Mouse (Mus musculus) MEL (cell line): ENCODE measurements around the gene Lcn12. TPM values are rescaled to one million over a fixed set of nuclear protein-coding genes. Genes with fewer than 3 reads are reported as not detected.

ENCODE experiments used
- DNase-seq: peaks from one replicate; pipeline ENCODE4 v3.0.0; 2011; ENCODE audit warnings: low read depth, low spot score
- H3K27ac ChIP-seq: 2 replicates; pipeline ENCODE4 v1.5.1; 2012; ENCODE audit warnings: low read depth, mild to moderate bottlenecking, control low read depth, low read length, moderate library complexity; ENCODE audit not compliant: control insufficient read depth
- H3K27me3 ChIP-seq, 2 experiments: fragments of 150-350 bp in 1 of 2; sonication (generic) in 1 of 2; 2 replicates each; pipeline ENCODE4 v1.6.1; 2012; ENCODE audit warnings: low read length in 2 of 2, mild to moderate bottlenecking in 2 of 2, improper control_type of control experiment in 1 of 2, moderate library complexity in 1 of 2; ENCODE audit not compliant: insufficient read depth in 2 of 2, control insufficient read depth in 1 of 2
- H3K36me3 ChIP-seq, 2 experiments: 2 replicates each; pipeline ENCODE4 v1.6.1; 2012 to 2014; ENCODE audit warnings: low read length in 2 of 2, improper control_type of control experiment in 1 of 2, inconsistent platforms in 1 of 2, mild to moderate bottlenecking in 1 of 2; ENCODE audit not compliant: insufficient read depth in 2 of 2, control insufficient read depth in 1 of 2
- H3K4me1 ChIP-seq, 2 experiments: fragments of 150-350 bp in 1 of 2; sonication (generic) in 1 of 2; 2 replicates each; pipeline ENCODE4 v1.6.1; 2012; ENCODE audit warnings: low read length in 2 of 2, improper control_type of control experiment in 1 of 2, mild to moderate bottlenecking in 1 of 2; ENCODE audit not compliant: insufficient read depth in 2 of 2, control insufficient read depth in 1 of 2
- H3K4me3 ChIP-seq, 2 experiments: fragments of 150-350 bp in 1 of 2; sonication (generic) in 1 of 2; 2 replicates each; pipeline ENCODE4 v1.5.1; 2012; ENCODE audit warnings: low read depth in 2 of 2, low read length in 2 of 2, mild to moderate bottlenecking in 2 of 2, moderate library complexity in 2 of 2, control low read depth in 1 of 2, improper control_type of control experiment in 1 of 2; ENCODE audit not compliant: control insufficient read depth in 1 of 2, insufficient read depth in 1 of 2
- H3K79me2 ChIP-seq: 2 replicates; pipeline ENCODE4 v1.6.1; 2012; ENCODE audit warnings: mild to moderate bottlenecking, low read length, moderate library complexity; ENCODE audit not compliant: control insufficient read depth, poor library complexity, insufficient read depth
- H3K9ac ChIP-seq: 2 replicates; pipeline ENCODE4 v1.6.1; 2012; ENCODE audit warnings: low read depth, mild to moderate bottlenecking, control low read depth, low read length, moderate library complexity; ENCODE audit not compliant: control insufficient read depth, poor library complexity, severe bottlenecking
- H3K9me3 ChIP-seq: fragments of 150-350 bp; sonication (generic); replicated peaks from 2 replicates; pipeline ENCODE4 v1.6.1; 2012; ENCODE audit warnings: mild to moderate bottlenecking, low read length, improper control_type of control experiment, moderate library complexity; ENCODE audit not compliant: insufficient read depth
- CHD1 ChIP-seq: IDR thresholded peaks from 2 replicates; pipeline ENCODE4 v1.6.1; 2012; ENCODE audit warnings: low read depth, mild to moderate bottlenecking, inconsistent platforms, low read length, improper control_type of control experiment
- ELF1 ChIP-seq: IDR thresholded peaks from 2 replicates; pipeline ENCODE4 v1.6.1; 2014; ENCODE audit warnings: low read depth, mild to moderate bottlenecking, inconsistent platforms, low read length, improper control_type of control experiment, moderate library complexity
- ETS1 ChIP-seq: IDR thresholded peaks from 2 replicates; pipeline ENCODE4 v1.6.1; 2012; ENCODE audit warnings: low read depth, mild to moderate bottlenecking, inconsistent platforms, low read length, improper control_type of control experiment, moderate library complexity
- GABPA ChIP-seq: IDR thresholded peaks from 2 replicates; pipeline ENCODE4 v1.6.1; 2012; ENCODE audit warnings: low read depth, mild to moderate bottlenecking, inconsistent platforms, low read length, improper control_type of control experiment, moderate library complexity
- KAT2A ChIP-seq: conservative IDR thresholded peaks from 2 replicates; pipeline ENCODE4 v1.6.1; 2012; ENCODE audit warnings: low read depth, low read length, improper control_type of control experiment, inconsistent platforms
- MAX ChIP-seq: IDR thresholded peaks from 2 replicates; pipeline ENCODE4 v1.6.1; 2011; ENCODE audit warnings: low read length, improper control_type of control experiment
- MAZ ChIP-seq: IDR thresholded peaks from 2 replicates; pipeline ENCODE4 v1.6.1; 2012; ENCODE audit warnings: low read depth, mild to moderate bottlenecking, inconsistent platforms, low read length, improper control_type of control experiment
- MXI1 ChIP-seq: IDR thresholded peaks from 2 replicates; pipeline ENCODE4 v1.6.1; 2011; ENCODE audit warnings: mild to moderate bottlenecking, low read depth, low read length, improper control_type of control experiment
- MYB ChIP-seq: IDR thresholded peaks from 2 replicates; pipeline ENCODE4 v1.6.1; 2011; ENCODE audit warnings: mild to moderate bottlenecking, low read depth, low read length, improper control_type of control experiment
- MYC ChIP-seq: IDR thresholded peaks from 2 replicates; pipeline ENCODE4 v1.6.1; 2011; ENCODE audit warnings: low read depth, mild to moderate bottlenecking, low read length, improper control_type of control experiment, moderate library complexity
- NELFE ChIP-seq: IDR thresholded peaks from 2 replicates; pipeline ENCODE4 v1.6.1; 2011; ENCODE audit warnings: low read depth, low read length, improper control_type of control experiment
- NRF1 ChIP-seq: IDR thresholded peaks from 2 replicates; pipeline ENCODE4 v1.6.1; 2014; ENCODE audit warnings: low read depth, mild to moderate bottlenecking, inconsistent platforms, low read length, improper control_type of control experiment, moderate library complexity; ENCODE audit not compliant: poor library complexity, insufficient read depth, severe bottlenecking
- POLR2A ChIP-seq, 2 experiments: IDR thresholded peaks; 2 replicates each; pipeline ENCODE4 v1.6.1; 2011 to 2012; ENCODE audit warnings: low read length in 2 of 2, mild to moderate bottlenecking in 2 of 2, control low read depth in 1 of 2, improper control_type of control experiment in 1 of 2, low read depth in 1 of 2, moderate library complexity in 1 of 2; ENCODE audit not compliant: control insufficient read depth in 1 of 2, insufficient read depth in 1 of 2, poor library complexity in 1 of 2
- POLR2AphosphoS2 ChIP-seq: IDR thresholded peaks from 2 replicates; pipeline ENCODE4 v1.6.1; 2011; ENCODE audit warnings: low read length, improper control_type of control experiment
- RCOR1 ChIP-seq: IDR thresholded peaks from 2 replicates; pipeline ENCODE4 v1.6.1; 2012; ENCODE audit warnings: low read depth, mild to moderate bottlenecking, inconsistent platforms, low read length, improper control_type of control experiment
- SMC3 ChIP-seq: IDR thresholded peaks from 2 replicates; pipeline ENCODE4 v1.6.1; 2011; ENCODE audit warnings: low read depth, low read length, improper control_type of control experiment
- TAL1 ChIP-seq: IDR thresholded peaks from 2 replicates; pipeline ENCODE4 v1.6.1; 2012; ENCODE audit warnings: mild to moderate bottlenecking, inconsistent platforms, low read length, moderate library complexity, mixed read lengths
- TBP ChIP-seq: IDR thresholded peaks from 2 replicates; pipeline ENCODE4 v1.8.0; 2011; ENCODE audit warnings: low read depth, low read length, improper control_type of control experiment
- UBTF ChIP-seq: IDR thresholded peaks from 2 replicates; pipeline ENCODE4 v1.6.1; 2012; ENCODE audit warnings: low read depth, mild to moderate bottlenecking, inconsistent platforms, low read length, improper control_type of control experiment, moderate library complexity, borderline replicate concordance; ENCODE audit not compliant: insufficient read depth
- USF1 ChIP-seq: IDR thresholded peaks from 2 replicates; pipeline ENCODE4 v1.6.1; 2014; ENCODE audit warnings: low read depth, mild to moderate bottlenecking, inconsistent platforms, low read length, improper control_type of control experiment, moderate library complexity
- USF2 ChIP-seq, 2 experiments: IDR thresholded peaks; 2 replicates each; pipeline ENCODE4 v1.6.1; 2011 to 2012; ENCODE audit warnings: improper control_type of control experiment in 2 of 2, low read length in 2 of 2, borderline replicate concordance in 1 of 2, inconsistent platforms in 1 of 2, low read depth in 1 of 2, mild to moderate bottlenecking in 1 of 2; ENCODE audit not compliant: insufficient read depth in 1 of 2
- ZC3H11A ChIP-seq: IDR thresholded peaks from 2 replicates; pipeline ENCODE4 v1.6.1; 2012; ENCODE audit warnings: low read depth, mild to moderate bottlenecking, inconsistent platforms, low read length, improper control_type of control experiment
- ZKSCAN1 ChIP-seq: IDR thresholded peaks from 2 replicates; pipeline ENCODE4 v1.6.1; 2012; ENCODE audit warnings: low read depth, mild to moderate bottlenecking, inconsistent platforms, low read length, improper control_type of control experiment, moderate library complexity
- ZMIZ1 ChIP-seq: IDR thresholded peaks from 2 replicates; pipeline ENCODE4 v1.6.1; 2012; ENCODE audit warnings: low read depth, mild to moderate bottlenecking, inconsistent platforms, low read length, improper control_type of control experiment, moderate library complexity
- ZNF384 ChIP-seq: IDR thresholded peaks from 2 replicates; pipeline ENCODE4 v1.6.1; 2012; ENCODE audit warnings: low read depth, mild to moderate bottlenecking, inconsistent platforms, low read length, improper control_type of control experiment
- polyA plus RNA-seq, 2 experiments: library from polyadenylated mRNA; stranded (reverse) in 1 of 2; unstranded in 1 of 2; fragments of >175 nt in 1 of 2; fragments of >200 nt in 1 of 2; gene quantifications; 2 replicates each; pipeline versions ENCODE4 v1.2.1 to v1.2.4; 2012; ENCODE audit warnings: low replicate concordance in 2 of 2, low read depth in 1 of 2; ENCODE audit not compliant: insufficient read length in 2 of 2, insufficient read depth in 1 of 2, missing spikeins in 1 of 2
- total RNA-seq: library from RNA; depleted of rRNA; stranded (reverse); fragments of 300-350 nt; gene quantifications from 2 replicates; pipeline ENCODE4 v1.2.3, GENCODE M21; 2012

Lcn12 gene
- total and polyA plus RNA-seq, 3 experiments: not detected

DNA sequence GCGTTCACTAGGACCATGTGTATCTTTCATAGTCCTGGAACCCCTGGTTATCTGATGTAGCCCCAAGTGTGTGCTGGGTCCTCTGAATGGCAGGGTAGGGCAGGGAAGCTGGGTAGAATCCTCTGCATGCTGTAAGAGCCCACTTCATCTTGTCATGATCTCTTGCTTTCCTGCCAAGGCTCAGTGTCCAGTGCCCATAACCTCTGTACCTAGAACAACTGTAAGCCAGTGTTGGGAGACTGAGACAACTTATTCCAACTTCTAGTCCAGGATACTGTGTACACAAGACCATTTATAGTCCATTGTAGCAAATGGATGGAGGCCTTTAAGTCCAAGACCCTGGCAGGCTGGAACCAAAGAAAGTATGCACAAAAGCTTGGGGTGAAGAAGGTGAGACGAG, 28.5 kb downstream of the Lcn12 start:
- H3K79me2 ChIP-seq: peaks cover 2% of the 10 kb centered on the region; the same call in 1 of the 2 replicates
- TF ChIP-seq KAT2A: no peak
- TF ChIP-seq NELFE: no peak
- no peak for TF ChIP-seq GABPA
- TF ChIP-seq SMC3: no peak
- TF ChIP-seq CHD1: no peak
- no peak for TF ChIP-seq ELF1
- TF ChIP-seq MAX: no peak
- H3K9ac ChIP-seq: no peak overlapping the region
- H3K9me3 ChIP-seq: no peaks in the 10 kb centered on the region
- H3K27me3 ChIP-seq: peaks cover 0 to under 1% of the 10 kb centered on the region in 2 experiments; a peak in 1 of 4 replicates
- H3K36me3 ChIP-seq: no peaks in the 10 kb centered on the region
- peaks cover 4 to 6% of the 10 kb centered on the region in 2 experiments; a peak in 3 of 4 replicates for H3K4me1 ChIP-seq
- no peak for DNase-seq
- no peak overlapping the region for H3K27ac ChIP-seq
- no peak overlapping the region for H3K4me3 ChIP-seq

DNA sequence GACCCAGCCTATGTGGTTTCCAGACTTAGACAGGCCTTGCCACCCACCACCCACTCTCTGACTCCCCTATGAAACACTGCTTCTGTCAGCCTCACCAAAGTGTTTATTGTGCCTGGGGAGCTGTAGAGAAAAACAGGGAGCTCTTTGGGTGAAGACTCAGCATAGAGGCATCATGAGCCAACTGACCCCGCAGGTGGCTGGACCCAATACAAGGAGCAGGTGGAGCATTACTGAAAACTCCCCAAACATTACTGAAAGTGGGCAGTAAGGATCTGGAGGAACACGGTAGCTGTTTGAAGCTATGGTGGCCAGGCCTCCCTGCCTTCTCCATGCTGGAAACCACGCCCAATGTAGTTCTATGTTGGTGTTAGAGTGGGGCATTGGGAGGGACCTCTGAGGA, 30.1 kb downstream of the Lcn12 start:
- H3K9ac ChIP-seq: no peak overlapping the region
- H3K4me1 ChIP-seq: peaks cover 4 to 11% of the 10 kb centered on the region in 2 experiments; a peak in 3 of 4 replicates
- no peaks in the 10 kb centered on the region for H3K36me3 ChIP-seq
- no peaks in the 10 kb centered on the region for H3K9me3 ChIP-seq
- DNase-seq: no peak
- H3K27me3 ChIP-seq: no peaks in the 10 kb centered on the region
- H3K79me2 ChIP-seq: peaks cover 8% of the 10 kb centered on the region; the same call in 1 of the 2 replicates
- H3K4me3 ChIP-seq: no peak overlapping the region
- no peak overlapping the region for H3K27ac ChIP-seq
- TF ChIP-seq RCOR1 (no peak), TBP (no peak), POLR2AphosphoS2 (no peak), MYB (no peak), MXI1 (no peak), SMC3 (no peak), KAT2A (no peak), ZKSCAN1 (no peak), USF1 (no peak), ELF1 (no peak)
- TF ChIP-seq, all 39 proteins: peak for 0

- peak overlapping the region; percentile 65 for H3K27ac ChIP-seq
- H3K4me3 ChIP-seq: peak overlapping the region; percentile 36 to 55
- no peak for DNase-seq
- no peaks in the 10 kb centered on the region for H3K36me3 ChIP-seq
- TF ChIP-seq POLR2A (IDR thresholded peaks at IDR 0.05; ENCODE audit: control insufficient read depth in 1 of 2, insufficient read depth in 1 of 2, low read depth in 1 of 2, low read length in 2 of 2, poor library complexity in 1 of 2): no peak
- TF ChIP-seq ZNF384: no peak
- no peak for TF ChIP-seq GABPA
- TF ChIP-seq TBP: no peak
- no peak for TF ChIP-seq MXI1
- TF ChIP-seq MYB: no peak
- no peak for TF ChIP-seq ZMIZ1
- no peak for TF ChIP-seq CHD1
- TF ChIP-seq USF2 (IDR thresholded peaks at IDR 0.05; ENCODE audit: borderline replicate concordance in 1 of 2, insufficient read depth in 1 of 2, low read depth in 1 of 2, low read length in 2 of 2): no peak
- no peak for TF ChIP-seq NRF1
- TF ChIP-seq MAZ: no peak
- no peak for TF ChIP-seq UBTF
- no peak for TF ChIP-seq ETS1
- no peak for TF ChIP-seq TAL1
- TF ChIP-seq MYC: no peak
- no peak for TF ChIP-seq POLR2AphosphoS2
- no peak for TF ChIP-seq ZC3H11A
- no peak for TF ChIP-seq MAX
- H3K9me3 ChIP-seq: no peaks in the 10 kb centered on the region
- peak overlapping the region; percentile 59 for H3K9ac ChIP-seq
- H3K4me1 ChIP-seq: peaks cover 4 to 11% of the 10 kb centered on the region in 2 experiments; a peak in 3 of 4 replicates
- no peaks in the 10 kb centered on the region for H3K27me3 ChIP-seq
- peaks cover 8% of the 10 kb centered on the region; the same call in 1 of the 2 replicates for H3K79me2 ChIP-seq
These were observed 32.3 kb downstream of the Lcn12 start for GRCm38 (mm10) chr2:25461407-25461806.
